Mouse (Mus musculus): ENCODE measurements around the gene Iqcf1.

Gene Iqcf1

GRCm38 (mm10) chr9:106499667-106500066, at the start of gene Iqcf1:
Gene Iqcf1 (plus strand): TSS chr9:106499967.
- in situ Hi-C loops (cut with MboI, MseI) = no loop called here

GRCm38 (mm10) chr9:106450661-106451060, 49.1 kb upstream of the Iqcf1 start:
- in situ Hi-C loops (cut with MboI, MseI) = no loop called here

- in situ Hi-C loops (cut with MboI, MseI) = no loop called here
Measured at GRCm38 (mm10) chr9:106451298-106451697, 48.5 kb upstream of the Iqcf1 start.

GRCm38 (mm10) chr9:106451899-106452298, 47.9 kb upstream of the Iqcf1 start:
- in situ Hi-C loops (cut with MboI, MseI) = no loop called here

GRCm38 (mm10) chr9:106452351-106452750, 47.4 kb upstream of the Iqcf1 start:
- in situ Hi-C loops (cut with MboI, MseI) = no loop called here

- in situ Hi-C loops (cut with MboI, MseI) = no loop called here
Measured at GRCm38 (mm10) chr9:106452821-106453220, 46.9 kb upstream of the Iqcf1 start.

GRCm38 (mm10) chr9:106453271-106454070, 46.3 kb upstream of the Iqcf1 start, which contains the start of gene Pcbp4:
Gene Pcbp4 (plus strand): TSS chr9:106453291.
- in situ Hi-C loops (cut with MboI, MseI) = no loop called here

GRCm38 (mm10) chr9:106454071-106454761, 45.6 kb upstream of the Iqcf1 start:
- in situ Hi-C loops (cut with MboI, MseI) = no loop called here

- in situ Hi-C loops (cut with MboI, MseI) = no loop called here
Measured at GRCm38 (mm10) chr9:106454888-106455681, 44.7 kb upstream of the Iqcf1 start.

GRCm38 (mm10) chr9:106456325-106457162, 43.2 kb upstream of the Iqcf1 start:
- in situ Hi-C loops (cut with MboI, MseI) = no loop called here

- in situ Hi-C loops (cut with MboI, MseI) = no loop called here
Measured at GRCm38 (mm10) chr9:106457163-106457559, 42.6 kb upstream of the Iqcf1 start.

- in situ Hi-C loops (cut with MboI, MseI) = no loop called here
Measured at GRCm38 (mm10) chr9:106457920-106458319, 41.8 kb upstream of the Iqcf1 start.

- in situ Hi-C loops (cut with MboI, MseI) = no loop called here
Measured at GRCm38 (mm10) chr9:106459946-106460345, 39.8 kb upstream of the Iqcf1 start.

- in situ Hi-C loops (cut with MboI, MseI) = no loop called here
Measured at GRCm38 (mm10) chr9:106460401-106461025, 39.3 kb upstream of the Iqcf1 start.

- in situ Hi-C loops (cut with MboI, MseI) = no loop called here
Measured at GRCm38 (mm10) chr9:106461026-106461415, 38.7 kb upstream of the Iqcf1 start.

- in situ Hi-C loops (cut with MboI, MseI) = no loop called here
Measured at GRCm38 (mm10) chr9:106461641-106462429, 37.9 kb upstream of the Iqcf1 start.

GRCm38 (mm10) chr9:106462430-106462800, 37.4 kb upstream of the Iqcf1 start:
- in situ Hi-C loops (cut with MboI, MseI) = no loop called here

- in situ Hi-C loops (cut with MboI, MseI) = no loop called here
Measured at GRCm38 (mm10) chr9:106463122-106464063, 36.4 kb upstream of the Iqcf1 start.
